Mouse (Mus musculus) megakaryocyte, embryonic 14.5 days (primary cell): ENCODE results near the gene Ehf.

Experiments
- FLI1 ChIP-seq: IDR thresholded peaks from 2 replicates; pipeline ENCODE4 v1.6.1; 2012; ENCODE audit warnings: low read length, inconsistent platforms, mixed read lengths
- GATA1 ChIP-seq: IDR thresholded peaks from 3 replicates; pipeline ENCODE4 v1.6.1; 2012; ENCODE audit warnings: mixed read lengths, low read length, inconsistent platforms, borderline replicate concordance

- TF ChIP-seq GATA1: no peak
- TF ChIP-seq FLI1: no peak
Measured at GRCm38 (mm10) chr2:103336621-103337020, 33.5 kb upstream of the Ehf start.
